Mouse (Mus musculus): Measurements from ENCODE around the gene Ube2h.

Gene Ube2h

DNA sequence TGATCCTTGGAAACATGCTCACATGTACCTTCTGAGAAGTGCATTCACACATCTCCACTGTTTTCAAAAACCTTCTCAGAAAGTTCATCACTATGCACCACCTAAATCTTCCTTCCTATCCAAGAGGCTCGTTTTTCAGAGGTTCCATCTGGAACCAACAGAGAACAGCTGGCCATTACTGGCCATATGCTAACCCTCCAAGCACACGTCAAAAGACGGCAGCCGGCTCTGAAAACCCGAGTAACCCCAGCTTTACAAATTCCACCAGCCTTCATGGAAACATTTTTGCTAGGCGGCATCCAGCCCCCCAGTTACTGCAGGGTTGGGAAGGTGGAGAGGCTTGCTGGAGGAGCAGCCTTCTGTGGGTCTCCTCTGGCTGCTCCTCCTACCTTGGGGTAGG lies 122.3 kb downstream of the Ube2h start:
- DNase-seq: no peak

DNA sequence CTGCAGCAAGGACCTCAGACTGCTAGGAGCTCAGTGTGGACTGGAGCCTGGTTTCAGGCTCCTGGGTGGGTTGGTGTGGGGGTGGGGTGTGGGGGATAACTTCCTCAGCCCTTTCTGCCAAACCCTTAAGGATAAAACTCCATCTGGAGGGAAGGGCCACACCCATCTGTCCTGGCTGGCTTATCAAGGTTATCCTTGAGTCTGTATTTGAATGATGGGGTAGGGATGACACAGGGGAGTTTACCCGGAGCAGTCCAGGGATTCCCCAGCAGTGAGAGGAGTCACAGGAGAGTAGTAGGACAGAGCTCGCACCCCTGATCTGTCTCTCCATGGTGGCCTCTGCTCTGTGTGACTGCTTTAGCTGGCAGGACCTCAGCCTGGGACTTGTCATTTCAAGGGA lies 124.0 kb downstream of the Ube2h start:
- DNase-seq: no peak

- no peak for DNase-seq
Observed at GRCm38 (mm10) chr6:30179046-30179445, 125.3 kb downstream of the Ube2h start.

GRCm38 (mm10) chr6:30178023-30178639 lies 126.2 kb downstream of the Ube2h start:
- peak; percentile 38 to 39 for DNase-seq

GRCm38 (mm10) chr6:30177305-30177704 lies 127.0 kb downstream of the Ube2h start:
- peak; percentile 28 to 39 for DNase-seq

- DNase-seq: peak; percentile 35 to 36
Observed at GRCm38 (mm10) chr6:30176496-30176895, 127.8 kb downstream of the Ube2h start.

GRCm38 (mm10) chr6:30175918-30176421 lies 128.4 kb downstream of the Ube2h start:
- DNase-seq: peak; percentile 35 to 46

GRCm38 (mm10) chr6:30175225-30175917 lies 129.0 kb downstream of the Ube2h start:
- DNase-seq: peak; percentile 53 to 54

DNA sequence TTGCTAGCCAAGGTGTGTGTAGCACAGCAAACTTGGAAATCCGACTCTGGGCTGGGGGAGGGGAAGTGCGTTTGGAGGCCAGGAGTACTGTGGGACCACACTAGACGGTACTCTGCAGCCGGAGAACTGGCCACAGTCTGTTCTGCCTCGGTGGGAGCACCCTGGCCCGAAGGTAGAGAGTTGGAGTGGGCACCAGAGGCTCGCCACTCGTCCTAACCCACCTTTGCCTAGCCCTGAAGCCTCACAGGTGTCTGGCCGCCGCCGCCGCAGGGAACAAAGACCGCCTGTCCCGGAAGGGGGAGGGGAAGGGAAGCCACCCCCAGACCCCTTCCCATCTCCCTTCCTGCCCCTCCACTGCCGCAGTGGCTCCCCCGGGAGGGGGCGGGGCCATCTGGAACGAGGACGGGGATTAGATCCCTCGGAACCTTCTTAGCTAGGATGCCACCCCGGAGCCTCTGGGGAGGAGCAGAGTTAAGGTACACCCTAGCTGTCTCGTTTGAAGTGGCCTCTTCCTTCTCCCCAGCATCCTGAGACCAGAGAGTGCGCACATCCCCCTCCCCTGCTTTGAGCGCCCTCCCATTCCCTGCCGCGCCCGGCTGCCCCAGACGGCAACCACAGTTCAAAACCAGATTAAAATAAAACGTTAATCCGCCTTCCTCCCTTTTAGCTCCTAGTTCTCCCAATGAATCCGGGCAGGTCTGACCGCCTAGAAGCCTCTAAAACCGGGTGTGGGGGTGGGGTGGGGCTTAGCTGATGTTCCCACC lies 129.7 kb downstream of the Ube2h start:
- DNase-seq: no peak

- DNase-seq: peak; percentile 60 to 61
Observed at GRCm38 (mm10) chr6:30173551-30174460, 130.5 kb downstream of the Ube2h start.

- peak; percentile 41 to 51 for DNase-seq
Observed at GRCm38 (mm10) chr6:30172820-30173550, 131.4 kb downstream of the Ube2h start.

DNA sequence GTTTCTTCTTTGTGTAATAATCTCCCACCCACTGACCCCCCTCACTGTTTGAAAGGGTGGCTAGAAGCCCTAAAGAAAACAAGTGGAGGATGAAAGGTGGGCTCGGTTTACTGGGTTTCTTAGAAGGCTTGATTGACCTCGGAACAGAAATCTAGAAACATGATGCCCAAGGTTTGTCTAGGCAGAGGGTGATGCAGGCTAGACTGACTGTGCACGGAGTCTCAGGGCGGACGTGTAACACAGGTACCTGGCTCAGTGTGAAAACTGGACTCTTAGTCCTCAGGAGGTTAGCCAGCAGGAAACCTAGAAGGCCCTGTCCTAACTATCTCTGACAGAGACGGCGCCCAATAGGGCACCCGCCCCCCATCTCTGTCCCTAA lies 131.9 kb downstream of the Ube2h start:
- DNase-seq: no peak

DNA sequence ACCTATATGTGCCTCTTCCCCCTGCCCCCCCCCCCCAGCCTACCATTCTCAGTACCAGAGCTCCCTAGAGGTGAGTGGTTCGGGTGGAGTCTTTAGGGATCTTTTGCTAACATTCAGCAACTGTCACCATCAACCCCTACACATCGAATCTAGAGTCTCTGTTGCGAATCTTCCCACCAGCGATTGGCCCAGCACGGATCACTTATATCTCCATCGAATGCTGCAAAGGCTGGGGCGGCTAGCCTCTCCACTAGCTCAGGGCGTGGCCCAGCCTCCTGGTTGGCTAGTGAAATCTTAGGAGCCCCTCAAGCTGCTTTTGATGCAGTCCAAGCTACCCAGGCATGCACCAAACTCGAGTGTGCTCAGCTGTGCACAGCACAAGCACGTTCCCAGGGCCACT lies 132.4 kb downstream of the Ube2h start:
- peak in 1 of 2 experiments; percentile 21 for DNase-seq

- peak; percentile 19 to 27 for DNase-seq
Observed at GRCm38 (mm10) chr6:30171226-30171625, 133.1 kb downstream of the Ube2h start.

GRCm38 (mm10) chr6:30169148-30169547 lies 135.2 kb downstream of the Ube2h start:
- DNase-seq: no peak

GRCm38 (mm10) chr6:30168275-30168674 lies 136.1 kb downstream of the Ube2h start:
- DNase-seq: no peak

DNA sequence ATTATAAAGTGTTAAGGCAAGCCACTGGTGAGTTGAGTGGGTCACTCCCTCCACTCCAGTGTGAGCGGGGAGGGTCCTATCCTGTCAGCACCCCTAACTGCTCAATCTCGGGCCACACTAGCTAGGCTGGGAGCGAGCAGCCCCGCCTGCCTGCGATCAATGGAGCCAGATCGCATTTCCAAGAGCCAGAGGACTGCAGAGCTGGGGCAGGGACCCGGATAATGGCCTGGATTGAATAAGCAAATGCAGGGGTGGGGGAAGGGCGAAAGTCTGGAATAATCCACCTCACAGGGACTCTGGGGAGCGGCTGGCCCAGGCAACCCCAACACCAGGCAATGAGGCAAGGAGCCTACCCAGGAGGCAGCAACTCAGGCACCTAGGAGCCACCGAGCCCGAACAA lies 137.1 kb downstream of the Ube2h start:
- DNase-seq: no peak

DNA sequence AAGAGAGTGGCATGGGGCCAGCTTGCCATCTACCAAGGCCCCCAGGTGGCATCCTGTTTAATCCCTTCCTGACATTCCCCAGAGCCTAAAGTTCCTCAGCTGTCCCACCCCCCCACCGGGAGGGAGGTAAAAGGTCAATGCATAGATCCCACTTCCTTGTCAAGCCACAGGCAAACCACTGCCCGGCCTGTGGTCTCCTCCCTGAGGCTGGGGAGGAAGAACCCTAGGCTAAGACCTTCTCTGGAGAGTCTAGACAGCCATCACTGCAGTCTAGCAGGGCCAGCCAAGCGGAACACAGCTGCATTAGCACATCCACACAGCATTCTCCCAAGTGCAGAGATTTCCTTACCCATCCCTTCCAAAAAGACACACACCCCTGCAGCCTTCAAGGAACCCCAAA lies 138.0 kb downstream of the Ube2h start:
- no peak for DNase-seq

- DNase-seq: no peak
Observed at GRCm38 (mm10) chr6:30162091-30162490, 142.2 kb downstream of the Ube2h start.

DNA sequence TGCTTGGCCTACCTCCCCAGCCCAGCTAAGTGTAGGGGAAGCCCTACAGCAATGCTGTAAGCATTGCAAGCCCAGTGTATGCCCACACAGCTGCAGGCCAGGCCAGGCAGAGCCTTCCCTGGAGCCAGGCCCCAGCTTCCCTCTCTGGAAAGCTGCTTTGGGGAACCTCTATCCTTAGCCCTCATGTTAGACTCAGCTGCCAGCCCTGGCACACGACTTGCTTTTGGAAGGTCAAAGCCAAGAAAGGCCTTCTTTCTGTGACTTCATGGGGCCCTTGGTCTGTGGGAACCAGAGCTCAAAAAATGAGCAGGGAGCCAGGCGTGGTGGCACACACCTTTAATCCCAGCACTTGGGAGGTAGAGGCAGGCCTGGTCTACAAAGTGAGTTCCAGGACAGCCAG lies 142.7 kb downstream of the Ube2h start:
- DNase-seq: no peak

All from B cell, adult 2 months (primary cell).